Mouse (Mus musculus): ENCODE data around the gene Raet1e.
"Not testable (repeated sequence)": the region's sequence is repeated elsewhere in the genome, so short reads cannot be mapped to it uniquely, and the experiment has no call there.

Raet1e gene

DNA sequence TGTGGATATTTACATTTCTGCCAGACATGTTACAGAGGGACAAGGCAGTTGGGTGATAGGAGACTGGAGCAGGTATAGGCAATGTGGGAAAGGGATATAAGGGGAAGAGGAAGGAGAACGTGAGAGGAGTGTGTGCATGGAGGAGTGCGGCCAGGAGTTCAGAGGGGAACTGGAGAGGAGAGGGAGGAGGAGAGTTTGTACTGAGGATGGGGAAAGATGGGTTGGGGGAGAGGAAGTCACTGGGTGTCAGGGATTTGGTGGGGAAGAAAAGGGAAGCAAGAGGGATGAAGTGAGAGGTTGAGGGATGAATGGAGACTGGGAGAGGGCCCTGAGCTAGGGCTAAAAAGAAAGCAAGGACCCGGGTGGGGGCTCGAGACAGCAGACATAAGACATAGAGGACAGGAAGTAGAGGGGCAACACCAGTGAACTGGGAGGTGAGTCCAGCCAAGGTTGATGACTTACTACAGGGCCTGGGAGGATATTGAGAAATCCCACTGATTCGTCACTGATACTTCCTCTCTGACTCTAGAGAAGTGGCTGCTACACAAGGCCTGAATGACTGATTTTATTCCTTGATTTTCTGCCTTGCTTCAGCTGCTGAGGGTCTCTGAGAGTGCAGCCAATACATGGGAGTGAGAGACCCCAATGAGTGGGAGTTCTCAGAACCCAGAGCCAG is 7.1 kb downstream of the Raet1e start:
- DNase-seq = not testable (repeated sequence)

GRCm38 (mm10) chr10:22166025-22166424 is 7.7 kb downstream of the Raet1e start:
- not testable (repeated sequence) for DNase-seq

DNA sequence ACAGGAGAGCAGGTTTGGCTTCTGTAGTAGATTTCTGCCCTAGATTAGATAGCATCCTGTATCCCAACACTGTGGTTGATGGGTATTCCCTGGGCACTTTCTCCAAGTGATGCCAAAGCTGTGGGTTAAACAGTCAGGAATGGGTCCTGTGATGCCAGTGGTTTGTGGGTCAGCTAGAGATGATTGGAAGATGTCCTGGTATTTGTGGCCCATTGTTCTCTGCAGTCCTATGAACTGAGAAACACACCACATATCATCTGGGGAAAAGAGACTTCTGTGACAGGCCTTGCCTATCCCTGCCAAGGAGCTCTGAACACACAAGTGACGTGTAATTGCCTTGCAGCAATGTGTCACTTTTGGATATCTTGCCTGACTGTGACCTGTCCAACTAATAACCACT is 8.7 kb downstream of the Raet1e start:
- not testable (repeated sequence) for DNase-seq

- not testable (repeated sequence) for DNase-seq
Measured at GRCm38 (mm10) chr10:22169116-22169515, 10.7 kb downstream of the Raet1e start.

DNA sequence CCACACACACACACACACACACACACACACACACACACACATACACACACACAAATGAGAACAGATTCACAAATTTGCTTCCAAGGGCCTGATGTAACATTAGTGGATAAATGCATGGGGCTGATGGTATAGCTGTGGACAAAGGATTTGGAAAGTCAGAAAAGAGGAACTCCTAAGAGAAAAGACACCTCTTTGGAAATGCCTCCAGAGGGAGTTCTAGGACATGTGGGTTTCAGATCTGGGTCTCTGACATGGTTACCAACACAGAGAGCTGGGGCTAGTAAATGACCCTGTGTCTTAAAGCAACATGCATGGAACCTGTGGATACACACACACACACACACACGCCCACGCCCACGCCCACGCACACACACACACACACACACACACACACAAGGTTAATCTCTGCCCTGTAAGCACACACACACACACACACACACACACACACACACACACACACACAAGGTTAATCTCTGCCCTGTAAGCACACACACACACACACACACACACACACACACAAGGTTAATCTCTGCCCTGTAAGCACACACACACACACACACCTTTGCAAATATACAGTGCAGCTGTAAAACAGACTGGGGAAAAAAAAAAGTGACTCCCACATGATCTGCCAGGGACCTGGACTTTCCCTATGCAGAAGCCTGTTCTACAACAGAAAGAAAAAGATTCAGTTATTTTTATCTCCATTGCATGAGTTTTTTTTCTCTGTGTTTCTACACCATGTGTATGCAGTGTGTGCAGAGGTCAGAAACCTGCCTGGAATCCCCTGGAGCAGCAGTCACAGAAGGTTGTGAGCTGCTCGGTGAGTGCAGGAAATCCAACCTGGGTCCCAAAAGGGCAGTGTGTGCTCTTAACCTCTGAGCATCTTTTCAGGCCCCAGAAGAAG is 14.3 kb downstream of the Raet1e start:
- DNase-seq = not testable (repeated sequence)

DNA sequence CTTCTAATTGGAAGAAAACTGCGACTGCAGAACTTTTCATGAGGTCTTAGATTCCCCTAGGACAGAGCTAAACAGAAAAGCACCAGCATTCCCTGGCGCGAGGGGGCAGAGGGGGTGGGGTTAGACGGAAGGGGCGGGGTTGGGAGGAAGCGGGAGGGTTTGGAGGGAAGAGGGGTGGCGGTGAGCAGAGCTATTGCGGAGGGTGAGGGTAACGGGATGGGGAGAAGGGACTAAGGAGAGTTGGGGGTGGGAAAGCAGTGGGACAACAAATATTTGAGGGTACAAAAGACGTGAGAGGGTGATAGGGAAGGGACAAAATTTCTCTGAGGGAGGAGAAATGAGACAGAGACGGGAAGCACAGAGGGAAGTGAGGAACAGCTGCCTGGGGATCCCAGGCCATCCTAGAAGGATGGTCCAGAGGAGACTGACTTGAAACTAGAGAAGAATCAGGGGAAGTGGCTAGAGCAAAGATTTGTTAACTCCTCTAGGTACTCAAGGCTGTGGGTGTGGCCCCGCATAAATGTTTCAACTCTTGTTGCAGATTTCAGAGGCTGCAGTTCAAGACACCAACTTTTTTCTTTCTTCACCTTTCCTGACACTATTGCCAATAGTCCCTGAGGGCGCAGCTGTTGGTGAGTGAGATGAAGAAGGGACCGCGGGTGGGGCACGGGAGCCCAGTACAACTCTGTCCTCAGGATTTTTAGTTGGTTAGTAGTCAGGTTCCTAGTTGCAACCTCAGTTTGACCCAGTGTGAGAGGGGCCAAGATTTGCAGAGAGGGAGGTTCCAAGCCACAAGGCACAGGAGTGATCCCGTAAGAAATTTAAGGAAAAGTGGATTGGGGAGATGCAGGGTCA is 15.2 kb downstream of the Raet1e start:
- DNase-seq = not testable (repeated sequence)

DNA sequence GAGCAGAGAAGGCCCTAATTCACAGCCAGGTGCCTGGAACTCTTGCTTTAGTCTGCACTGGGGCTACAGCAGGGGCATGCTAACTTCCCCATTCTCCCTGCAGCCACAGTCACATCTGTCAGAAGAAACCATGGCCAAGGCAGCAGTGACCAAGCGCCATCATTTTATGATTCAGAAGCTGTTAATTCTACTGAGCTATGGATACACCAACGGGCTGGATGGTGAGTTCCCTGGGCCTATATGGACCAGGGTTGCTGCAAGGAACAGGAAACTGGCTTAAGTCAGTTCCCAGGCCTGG is 15.8 kb downstream of the Raet1e start:
- DNase-seq = not testable (repeated sequence)

DNA sequence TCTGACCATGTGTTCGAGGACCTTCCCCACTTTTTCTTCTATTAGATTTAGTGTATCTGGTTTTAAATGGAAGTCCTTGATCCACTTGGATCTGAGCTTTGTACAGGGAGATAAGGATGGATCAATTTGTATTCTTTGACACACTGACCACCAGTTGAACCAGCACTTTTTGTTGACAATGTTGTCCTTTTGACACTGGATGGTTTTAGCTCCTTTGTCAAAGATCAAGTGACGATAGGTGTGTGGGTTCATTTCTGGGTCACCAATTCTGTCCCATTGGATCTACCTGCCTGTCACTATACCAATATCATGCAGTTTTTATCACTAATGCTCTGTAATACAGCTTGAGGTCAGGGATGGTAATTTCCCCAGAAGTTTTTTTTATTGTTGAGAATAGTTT is 18.1 kb downstream of the Raet1e start:
- not testable (repeated sequence) for DNase-seq

DNA sequence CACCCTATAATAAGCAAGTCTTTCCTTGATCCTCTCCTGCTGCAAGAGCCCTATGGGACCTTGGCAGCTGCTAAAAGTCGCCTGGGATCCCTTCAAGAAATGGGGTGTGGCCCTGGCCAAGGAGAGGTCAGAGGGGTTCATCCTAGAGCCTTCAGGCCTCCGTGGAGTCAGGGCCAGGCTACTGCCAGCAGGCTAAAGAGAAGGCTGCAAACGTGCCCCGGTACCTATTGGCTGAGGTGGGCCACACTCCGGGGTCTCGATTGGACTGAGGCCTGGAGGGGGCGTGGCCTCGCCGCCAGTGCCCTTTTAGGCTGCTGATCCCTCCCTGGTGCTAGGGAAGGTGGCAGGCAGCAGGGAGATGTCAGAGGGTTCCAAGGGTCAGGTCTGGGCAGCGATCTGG is 32.7 kb downstream of the Raet1e start:
- not testable (repeated sequence) for DNase-seq

DNA sequence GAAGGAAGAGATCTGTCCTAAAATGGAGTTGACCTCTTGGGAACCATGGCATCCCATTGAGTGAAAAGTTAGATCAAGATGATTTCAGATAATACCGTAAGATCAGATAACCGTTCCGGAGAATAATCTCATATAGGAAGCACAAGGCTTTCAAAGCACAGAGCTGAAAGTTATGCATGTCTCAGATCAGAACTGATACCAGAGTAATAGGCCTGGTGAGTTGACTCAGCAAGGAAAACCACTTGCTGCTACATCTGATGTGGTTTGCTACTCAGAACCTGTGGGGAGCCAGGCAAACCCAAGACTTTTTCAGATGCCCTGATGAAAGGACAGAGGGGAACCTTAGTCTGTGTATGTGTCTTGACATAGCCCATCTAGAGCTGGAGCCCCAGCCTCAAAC is 43.0 kb downstream of the Raet1e start:
- DNase-seq = not testable (repeated sequence)

DNA sequence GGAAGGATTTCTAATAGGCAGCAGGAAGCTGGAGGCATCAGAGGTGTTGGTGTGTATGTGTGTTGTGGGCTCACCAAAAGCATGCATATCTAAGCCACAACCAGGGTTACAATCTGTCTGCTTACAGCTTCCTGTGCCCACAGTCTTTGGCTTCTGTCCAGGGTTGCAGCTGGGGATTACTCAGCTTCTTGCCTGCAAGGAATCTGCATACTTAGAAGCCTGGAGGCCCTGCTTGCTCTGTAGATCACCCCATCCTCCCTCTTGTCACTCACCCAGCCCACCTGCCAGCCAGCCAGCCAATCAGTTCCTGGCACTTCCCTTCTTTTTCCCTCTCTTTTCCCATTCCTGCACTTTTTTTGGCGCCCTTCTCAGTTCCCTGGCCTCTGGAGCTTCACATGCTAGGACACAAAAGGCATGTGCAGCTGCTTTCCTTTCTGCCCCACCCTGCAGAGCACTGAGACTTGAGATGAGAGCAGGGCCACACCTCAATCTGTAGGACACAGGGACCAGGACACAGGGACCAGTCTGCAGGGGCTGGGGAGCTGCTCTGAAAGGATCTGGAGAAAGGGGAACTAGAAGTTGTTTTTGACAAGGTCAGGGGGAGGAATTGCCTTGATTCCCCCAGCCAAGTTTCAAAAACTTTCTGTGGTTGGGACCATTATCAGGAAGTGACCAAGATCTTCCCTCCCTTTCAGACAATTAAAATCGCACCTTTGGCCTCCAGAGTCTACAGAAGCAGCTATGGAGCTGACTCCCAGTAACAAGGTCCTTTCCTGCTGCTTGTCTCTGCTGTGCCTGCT is 44.6 kb downstream of the Raet1e start:
- DNase-seq = not testable (repeated sequence)

- not testable (repeated sequence) for DNase-seq
Measured at GRCm38 (mm10) chr10:22206443-22206842, 48.1 kb downstream of the Raet1e start.

- DNase-seq = peak; percentile 7 to 58
Measured at GRCm38 (mm10) chr10:22212012-22212696, 53.8 kb downstream of the Raet1e start.

GRCm38 (mm10) chr10:22223474-22224349 is 65.3 kb downstream of the Raet1e start:
- peak; percentile 2 to 7 for DNase-seq

DNA sequence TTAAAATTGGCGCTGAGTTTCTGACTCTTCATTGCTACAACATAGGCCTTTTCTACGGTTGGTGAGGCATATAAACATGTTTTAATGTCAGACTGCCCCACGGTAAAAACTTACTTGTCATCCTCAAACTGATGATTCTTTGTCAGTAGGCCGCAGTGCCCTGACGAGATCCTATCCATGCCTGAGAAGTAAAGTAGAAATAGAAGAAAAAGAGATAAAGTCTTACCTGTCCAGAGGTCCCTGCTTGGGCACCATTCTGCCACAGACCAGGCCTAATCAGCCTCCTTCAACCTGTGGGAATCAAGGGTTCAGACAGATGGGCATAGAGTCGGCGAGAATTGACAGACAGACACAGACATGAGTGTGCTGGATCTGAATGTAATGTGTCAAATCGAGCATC is 106.7 kb downstream of the Raet1e start:
- DNase-seq = no peak

DNA sequence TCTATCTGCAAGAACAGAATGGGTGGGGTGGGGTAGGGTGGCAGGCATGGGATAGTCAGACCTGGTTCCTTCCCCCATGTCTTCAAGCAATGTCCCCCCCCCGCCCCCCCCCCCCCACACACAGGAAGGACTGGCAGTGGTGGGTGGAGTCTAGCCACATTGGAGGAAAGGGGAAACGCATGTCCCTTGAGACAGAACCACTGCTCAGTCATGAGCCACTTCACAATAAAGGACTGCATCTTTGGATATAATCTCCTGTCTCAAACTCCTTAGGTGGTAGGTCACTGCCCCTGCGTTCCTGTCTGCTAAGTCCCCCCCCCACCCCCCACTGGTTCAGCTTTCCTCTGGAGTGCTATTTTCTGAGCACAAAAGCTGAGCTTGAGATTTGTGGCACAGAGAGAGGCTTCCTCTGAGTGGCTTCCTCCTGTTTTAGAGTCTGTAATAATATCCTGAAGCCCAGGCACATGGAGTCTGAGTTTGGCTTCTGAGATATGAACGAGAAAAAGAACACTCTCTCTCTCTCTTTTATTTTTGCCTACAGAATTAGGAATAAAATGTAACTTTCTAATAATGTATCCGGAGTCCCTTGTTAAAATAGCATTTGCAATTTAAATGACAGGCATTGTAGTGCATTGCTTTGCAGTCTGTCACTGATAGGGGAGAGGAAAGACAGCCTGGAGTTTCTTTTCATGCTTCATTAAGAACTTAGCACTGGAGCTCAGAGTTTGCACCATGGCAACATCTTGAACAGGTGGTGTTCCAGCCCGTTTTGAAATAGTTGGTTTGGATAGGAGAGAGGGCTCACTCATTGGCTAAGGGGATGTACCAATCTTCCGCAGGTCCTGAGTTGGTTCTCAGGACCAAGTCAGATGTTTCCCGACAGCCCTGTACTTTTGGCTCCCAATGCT is 112.8 kb downstream of the Raet1e start:
- DNase-seq = not testable (repeated sequence)

DNA sequence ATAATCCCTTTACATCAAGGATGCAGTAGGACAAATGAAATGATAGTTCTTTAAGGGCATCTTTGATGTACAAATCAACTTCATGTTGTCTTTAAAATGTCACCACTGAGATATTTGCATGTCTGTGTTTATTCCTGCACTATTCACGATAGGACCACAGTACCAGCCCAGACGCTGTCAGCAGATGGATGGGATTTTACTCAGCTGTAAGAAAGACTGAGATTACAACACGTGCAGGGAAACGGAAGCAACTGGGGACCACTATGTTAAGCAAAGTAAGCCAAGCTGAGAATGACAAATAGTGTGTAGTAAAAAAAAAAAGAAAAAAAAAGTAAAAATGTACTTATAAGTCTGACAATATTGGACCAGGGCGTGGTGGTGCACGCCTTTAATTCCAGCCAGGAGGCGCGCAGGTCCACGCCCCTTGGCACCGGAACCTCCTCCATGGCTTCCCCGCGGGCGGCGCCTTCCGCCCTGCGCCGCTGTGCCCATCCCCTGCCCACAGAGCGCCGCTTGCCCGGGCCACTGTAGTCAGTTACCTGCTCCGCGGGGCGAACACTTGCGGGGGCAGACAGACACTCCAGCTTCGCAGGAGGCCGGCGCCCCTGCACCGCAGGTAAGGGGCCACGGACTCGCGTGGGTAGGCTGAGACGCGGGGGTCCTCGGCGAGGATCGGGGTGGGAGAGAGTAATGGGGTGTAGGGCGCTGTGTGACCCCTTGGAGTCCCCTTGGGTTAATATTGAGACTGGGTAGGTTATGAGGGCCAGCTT is 114.7 kb downstream of the Raet1e start:
- not testable (repeated sequence) for DNase-seq

DNA sequence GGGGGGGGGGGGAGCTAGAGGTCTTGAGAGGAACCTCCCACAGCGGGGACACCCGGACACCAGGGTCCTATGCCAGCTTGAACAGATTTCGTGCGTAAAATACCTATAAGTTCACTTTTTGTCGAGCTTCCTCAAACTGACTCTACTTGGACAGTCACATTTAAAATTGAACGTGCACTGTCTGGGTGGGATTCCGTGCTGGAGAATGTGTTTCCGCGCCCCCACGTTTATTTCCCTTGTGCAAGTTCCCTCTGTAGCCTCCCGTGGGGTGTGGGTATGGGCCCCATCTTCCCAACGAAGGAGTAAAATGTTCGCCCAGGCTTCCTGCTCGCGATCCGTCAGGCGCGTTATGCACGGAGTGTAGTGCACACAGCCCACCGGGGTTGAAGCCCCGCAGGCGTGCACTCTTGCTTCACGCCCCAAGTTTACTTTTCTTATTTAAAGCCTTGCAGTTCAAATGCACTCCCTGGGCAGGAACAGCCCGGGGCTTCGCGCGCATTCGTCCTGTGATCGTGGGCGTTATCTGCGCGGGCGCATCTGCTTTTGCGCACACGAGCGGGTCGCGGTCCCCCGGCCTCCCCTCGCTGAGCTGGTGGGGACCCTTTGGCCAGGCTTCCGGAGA is 115.4 kb downstream of the Raet1e start:
- no peak for DNase-seq

All from kidney, adult 8-10 months (tissue).